Mouse (Mus musculus): ENCODE results near the gene Mapk10.

Gene Mapk10

DNA sequence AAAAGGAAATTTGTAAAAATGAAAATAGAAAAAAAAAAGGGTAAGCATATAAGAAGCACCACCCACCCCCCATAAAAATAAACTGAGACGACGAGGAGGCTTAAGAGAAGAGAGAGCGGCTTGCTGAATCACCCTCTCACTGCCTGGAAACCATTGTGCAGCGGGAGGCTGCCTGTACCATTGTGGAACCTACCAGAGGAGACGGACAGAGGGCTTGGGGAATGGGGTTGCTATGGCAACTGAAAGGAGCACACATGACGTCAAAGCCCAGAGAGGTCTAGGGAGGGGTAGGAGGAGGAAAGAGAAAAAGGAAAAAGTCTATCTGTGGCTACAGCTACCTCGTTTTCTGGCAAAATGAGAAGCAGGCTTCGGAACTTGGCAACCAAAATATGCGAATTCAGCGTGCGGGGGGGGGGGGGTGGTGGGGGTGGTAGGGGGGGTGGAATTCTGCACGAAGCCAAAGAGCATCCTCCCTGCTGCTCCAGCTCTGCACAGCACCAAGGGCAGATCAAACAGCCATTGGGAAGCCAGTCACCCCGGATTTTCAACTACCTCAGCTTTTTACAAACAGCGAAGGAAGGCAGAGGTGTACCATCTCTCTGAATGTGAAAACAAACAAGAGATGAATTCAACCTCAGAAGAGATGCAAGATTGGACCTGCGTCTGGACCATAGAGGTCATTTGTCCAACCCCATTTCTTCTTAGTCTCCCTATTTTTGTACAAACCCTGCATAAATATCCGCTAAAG is at the start of gene Mapk10:
TSS of gene Mapk10 (minus strand) at position 234 of the 748 bp plus-strand sequence.
- peak; percentile 42 for DNase-seq (ENCODE audit: low read depth, low spot score)

DNA sequence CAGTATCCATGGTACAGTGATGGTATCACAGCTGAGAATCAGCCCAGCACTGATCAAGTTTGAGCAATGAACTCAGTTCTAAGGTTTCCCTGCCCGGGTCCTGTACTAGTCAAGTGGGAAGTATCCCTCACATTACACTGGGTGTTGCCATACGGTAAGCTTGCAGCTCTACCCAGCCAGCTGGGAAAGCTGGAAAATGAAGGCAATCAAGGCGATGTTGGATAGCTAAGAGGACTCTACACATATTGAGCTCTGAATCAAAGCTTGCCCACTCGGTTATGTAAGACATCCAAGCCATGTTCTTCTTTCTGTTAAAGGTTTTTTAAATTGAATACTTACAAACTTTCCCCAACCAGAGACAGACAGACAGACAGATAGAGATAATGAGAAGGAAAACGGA is 45.0 kb upstream of the Mapk10 start:
- DNase-seq (ENCODE audit: low read depth, low spot score): no peak

DNA sequence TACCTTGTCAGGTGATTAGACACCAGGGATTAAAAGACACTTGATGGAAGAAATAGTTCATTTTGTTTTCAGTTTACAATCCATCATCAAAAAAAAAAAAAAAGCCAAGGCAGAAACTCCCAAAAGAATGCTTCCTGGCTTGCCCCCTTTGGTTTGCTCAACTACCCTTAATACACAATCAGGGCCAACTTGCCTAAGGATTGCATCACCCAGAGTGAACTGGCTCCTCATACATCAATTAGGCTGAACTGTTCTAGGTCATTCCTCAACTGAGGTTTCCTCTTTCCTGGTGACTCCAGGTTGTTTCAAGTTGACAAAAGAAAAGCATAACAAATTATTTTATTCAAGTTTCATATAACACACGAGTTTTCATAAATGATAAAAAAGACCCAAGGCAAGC is 31.3 kb upstream of the Mapk10 start:
- DNase-seq (ENCODE audit: low read depth, low spot score): peak; percentile 39

DNA sequence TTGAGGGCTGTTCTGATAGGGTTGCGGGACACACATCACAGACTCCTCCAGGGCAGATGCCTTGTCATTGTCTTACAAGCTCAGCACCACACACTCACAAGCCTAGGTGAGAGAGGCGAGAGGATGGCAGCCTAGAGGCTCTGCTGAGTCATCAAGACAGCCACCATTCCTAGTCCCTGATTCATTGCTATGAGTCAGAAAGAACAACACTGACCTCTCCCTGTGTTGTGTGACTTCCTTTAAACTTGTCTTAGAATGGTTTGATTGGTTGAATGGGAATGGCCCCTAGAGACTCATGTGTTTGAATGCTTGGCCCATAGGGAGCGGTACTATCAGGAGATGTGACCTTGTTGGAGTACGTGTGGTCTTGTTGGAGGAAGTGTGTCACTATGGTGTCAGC is 20.7 kb upstream of the Mapk10 start:
- DNase-seq (ENCODE audit: low read depth, low spot score): peak; percentile 93

DNA sequence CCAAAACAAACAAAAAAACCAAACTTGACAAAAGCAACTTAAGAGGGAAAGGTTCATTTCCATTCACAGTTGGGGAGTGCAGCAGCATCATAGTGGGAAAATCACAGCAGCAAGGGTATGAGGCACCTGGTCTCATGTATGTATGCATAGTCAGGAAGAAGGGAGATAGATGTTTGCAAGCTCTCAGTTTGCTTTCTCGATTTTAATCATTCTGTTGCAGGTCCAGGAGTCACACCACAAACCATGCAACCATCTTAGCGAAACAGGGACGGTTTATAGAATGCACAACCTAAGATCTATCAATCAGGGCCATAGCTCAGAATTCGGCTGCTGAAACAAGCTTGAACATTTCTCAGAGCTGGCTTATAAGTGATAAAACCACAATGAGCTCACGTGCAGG is 19.2 kb upstream of the Mapk10 start:
- DNase-seq (ENCODE audit: low read depth, low spot score): no peak

DNA sequence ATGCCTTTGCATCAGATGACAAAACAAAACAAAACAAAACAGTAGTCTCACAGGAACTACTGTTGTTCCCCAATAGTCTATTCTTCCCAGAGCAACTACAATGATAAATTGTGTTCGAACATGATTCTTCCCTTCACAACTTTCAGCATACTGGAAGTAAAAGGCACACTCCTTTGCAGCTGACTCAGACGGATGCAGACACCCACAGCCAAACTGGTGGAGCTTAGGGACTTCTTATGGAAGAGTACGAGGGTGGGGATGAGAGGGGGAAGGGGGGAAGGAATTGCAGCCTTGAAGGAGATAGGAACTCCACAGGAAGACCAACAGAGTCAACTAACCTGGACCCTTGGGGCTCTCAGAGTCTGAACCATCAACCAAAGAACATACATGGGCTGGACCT is 18.2 kb upstream of the Mapk10 start:
- DNase-seq (ENCODE audit: low read depth, low spot score): no peak

DNA sequence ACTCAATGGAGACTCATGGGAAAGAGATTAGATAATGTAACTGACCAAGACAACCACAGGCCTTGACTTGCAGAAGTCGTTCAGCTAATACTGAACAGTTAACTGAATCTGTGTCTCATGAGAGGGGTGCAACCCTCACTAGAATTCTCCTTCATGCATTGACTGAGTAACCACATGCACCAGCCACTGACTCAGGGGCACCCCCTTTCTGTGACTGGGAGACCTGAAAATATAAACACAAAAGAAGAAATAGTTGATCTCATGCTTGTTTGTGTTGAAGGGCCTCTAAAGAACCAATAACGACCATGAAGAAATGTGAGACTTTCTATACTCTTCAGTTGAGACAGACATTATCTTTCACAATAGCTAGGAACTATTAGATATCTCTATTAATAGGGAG is 10.9 kb upstream of the Mapk10 start:
- DNase-seq (ENCODE audit: low read depth, low spot score): no peak

DNA sequence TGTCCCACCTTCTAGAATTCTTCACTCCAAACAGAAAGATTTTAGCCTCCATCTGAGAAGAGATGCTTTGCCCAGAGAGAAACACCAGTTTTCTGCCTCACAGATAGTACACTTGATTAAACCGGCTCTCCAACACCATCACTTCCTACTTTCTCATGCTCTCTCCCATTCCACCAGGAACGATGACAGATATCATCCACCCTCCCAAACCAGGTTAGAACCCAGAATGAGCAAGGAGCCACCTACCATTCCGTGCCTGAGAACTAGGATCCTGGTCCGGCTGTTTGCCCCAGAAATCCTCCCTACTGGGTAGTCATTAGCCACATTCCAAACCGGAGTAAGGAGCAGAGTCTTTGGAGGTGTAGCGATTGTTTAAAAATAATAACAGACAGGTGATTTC is 490 bp downstream of the Mapk10 start:
- no peak for DNase-seq (ENCODE audit: low read depth, low spot score)

DNA sequence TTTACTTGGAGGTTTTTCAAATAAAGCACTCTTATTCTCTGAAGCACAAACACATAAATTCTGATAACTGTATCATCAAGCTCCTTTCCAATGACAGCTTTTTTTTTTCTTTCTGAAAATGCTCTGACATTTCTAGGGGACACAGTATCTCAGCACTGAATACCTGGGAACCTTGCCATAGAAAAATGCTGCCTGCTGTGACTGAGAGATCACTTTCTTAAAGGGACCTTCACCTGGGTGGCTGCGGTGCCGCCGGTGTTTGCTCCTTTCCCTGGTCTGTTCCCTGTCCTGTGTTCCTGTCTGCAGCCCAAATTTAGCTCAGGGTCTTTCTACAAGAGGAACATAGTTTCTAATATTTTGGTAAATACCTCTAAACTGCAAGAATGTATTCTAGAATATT is 1.1 kb downstream of the Mapk10 start:
- DNase-seq (ENCODE audit: low read depth, low spot score): no peak

DNA sequence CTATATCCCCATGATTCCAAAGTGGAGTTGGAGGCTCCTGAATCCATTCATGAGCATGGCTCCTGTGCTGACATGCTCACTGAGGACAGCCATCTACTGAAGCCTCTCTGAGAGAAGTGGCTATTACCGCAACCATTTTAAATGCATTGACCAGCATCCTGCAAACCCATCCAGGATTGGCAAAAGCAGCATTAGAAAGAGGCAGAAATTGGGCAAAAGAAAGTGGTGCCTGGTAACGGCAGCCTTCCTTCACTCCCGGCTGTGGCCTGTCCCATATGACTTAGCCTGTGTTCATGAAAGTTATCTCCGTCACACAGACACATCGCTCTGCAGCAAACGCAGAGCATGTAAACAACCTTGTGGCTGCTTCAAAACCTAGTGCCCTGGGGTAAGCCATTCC is 1.6 kb downstream of the Mapk10 start:
- DNase-seq (ENCODE audit: low read depth, low spot score): no peak

DNA sequence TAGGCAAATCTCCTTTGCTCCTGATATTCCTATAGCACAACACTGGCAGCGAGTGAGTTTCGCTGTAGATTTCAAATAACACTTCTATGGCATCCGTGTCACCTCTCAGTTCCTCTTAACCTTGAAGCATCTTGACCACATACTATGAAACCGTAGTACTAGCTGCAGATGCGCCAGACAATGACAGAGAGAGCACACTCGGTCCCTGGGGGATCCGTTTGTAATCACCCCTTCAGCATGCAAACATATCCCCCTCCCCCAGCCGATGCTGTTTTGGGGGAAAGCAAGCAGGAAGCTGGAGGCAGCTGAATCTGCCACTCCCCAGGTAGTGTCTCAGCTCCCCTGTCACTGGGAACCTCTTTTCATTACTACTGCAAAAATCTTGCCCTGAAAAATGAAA is 2.3 kb downstream of the Mapk10 start:
- no peak for DNase-seq (ENCODE audit: low read depth, low spot score)

DNA sequence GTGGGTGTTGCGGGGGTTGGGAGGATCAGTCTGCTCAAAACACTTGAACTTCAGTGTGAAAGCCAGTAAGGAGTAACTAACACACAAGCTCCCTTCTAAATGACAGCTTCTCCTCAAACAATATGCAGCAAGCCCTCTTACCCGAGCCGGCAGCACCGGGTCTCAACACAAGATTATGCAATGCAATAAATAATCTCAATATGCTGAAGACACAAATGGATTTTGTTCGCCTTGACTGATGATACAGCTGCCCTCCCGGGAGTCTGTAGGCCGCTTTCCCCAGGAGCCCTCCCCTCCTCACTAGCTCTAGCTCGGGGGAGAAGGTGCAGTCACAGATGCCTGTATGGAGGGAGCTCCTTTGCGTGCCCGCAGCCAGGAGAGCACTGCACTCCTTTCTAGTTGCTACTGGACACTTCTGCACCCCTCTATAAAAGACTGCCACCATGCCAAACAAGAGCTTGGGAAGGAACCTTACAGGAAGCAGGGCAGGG is 3.1 kb downstream of the Mapk10 start:
- DNase-seq (ENCODE audit: low read depth, low spot score): no peak

DNA sequence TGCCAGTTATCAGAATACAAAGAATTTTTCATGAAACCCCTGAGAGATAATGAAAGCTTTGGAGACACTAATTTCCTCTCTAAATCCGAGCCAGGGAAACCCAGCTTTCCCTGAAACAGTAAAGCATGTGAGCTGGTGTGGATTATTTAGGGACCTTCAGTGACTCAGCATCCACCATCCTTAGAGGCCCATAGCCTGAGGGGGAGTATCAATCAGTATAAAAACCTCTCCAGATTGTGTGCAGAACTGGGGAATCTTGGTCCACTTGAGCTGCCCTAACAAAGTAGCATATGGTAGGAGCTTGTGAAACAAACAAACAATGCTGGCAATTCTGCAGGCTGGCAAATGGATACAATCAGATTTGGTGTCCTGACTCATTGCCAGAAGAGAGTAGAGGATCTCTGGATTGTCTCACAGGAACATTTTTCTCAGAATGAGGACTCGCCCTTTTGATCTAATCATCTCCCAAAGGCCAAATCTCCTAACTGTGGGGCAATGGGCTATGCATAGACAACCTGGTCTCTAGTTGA is 13.3 kb downstream of the Mapk10 start:
- DNase-seq (ENCODE audit: low read depth, low spot score): peak; percentile 49

DNA sequence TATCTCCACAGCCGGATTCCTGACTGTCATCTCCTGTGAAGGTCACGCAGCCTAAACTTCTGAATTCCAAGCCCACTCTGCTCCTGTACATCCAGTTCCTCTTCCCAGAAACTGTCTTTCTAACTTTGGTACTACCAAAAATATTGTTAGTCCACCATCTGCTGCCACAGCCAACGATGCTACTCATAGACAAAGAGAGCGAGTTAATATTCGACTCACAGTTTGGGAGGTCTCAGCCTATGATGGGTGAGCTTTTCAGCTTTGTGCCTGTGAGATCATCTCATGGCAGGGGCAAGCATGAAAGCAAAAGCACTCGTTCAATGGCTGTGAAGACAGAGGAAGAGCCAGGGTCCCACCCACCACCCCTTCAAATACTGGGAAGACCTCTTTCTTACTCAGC is 16.6 kb downstream of the Mapk10 start:
- DNase-seq (ENCODE audit: low read depth, low spot score): no peak

DNA sequence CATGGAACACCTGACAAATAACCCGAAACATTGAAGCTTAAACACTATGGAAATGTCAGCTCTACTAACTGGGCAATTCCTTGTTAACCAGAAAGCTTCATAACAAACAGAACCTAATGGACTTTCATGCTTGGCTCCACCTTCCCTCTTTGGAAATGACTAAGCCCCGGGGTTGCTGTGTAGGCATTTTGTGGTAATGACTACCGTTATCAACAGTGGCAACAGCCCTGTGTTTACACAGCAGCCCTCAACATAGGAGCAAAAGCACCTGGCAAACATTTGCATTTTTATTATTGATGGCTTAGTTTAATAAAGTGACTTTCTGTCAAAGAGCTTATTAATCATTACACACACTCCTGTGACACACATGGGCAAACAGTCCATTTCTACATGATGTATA is 17.4 kb downstream of the Mapk10 start:
- peak; percentile 41 for DNase-seq (ENCODE audit: low read depth, low spot score)

DNA sequence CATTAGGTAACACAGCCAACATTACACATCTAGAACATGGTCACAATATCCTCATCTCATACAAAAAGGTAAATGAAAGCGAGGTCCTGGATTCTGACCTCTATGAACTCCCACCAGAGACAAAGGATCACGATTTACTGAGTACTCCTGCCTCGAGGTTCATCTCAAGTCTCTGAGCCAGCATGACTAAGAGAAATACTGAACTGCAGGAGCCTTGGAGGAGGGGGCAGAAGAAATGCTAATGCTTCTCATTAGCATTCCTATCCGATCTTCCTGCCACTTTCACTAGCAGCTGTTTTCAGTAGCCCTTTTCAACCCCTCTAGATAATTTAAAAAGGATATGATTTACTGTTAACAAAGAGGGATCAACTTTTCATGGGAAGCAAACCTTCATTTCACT is 19.6 kb downstream of the Mapk10 start:
- DNase-seq (ENCODE audit: low read depth, low spot score): no peak

DNA sequence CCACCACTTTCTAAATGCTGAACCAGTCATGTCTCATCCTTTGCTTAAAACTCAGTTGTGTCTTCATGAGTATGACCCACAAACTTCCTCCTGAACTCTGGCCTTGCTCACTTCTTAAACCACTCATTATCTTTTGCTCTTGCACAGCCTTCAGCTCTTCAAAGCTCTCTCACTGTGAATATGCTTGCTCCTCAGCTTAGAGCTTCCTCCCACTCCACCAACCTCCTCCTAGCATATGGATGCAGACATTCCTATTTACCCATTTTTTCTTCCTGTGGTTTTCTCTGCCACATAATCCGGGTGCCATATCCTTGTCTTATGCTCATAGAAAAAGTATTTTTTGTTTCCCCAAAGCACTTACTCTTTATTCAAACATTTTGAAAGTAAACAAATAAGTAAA is 26.9 kb downstream of the Mapk10 start:
- DNase-seq (ENCODE audit: low read depth, low spot score): no peak

DNA sequence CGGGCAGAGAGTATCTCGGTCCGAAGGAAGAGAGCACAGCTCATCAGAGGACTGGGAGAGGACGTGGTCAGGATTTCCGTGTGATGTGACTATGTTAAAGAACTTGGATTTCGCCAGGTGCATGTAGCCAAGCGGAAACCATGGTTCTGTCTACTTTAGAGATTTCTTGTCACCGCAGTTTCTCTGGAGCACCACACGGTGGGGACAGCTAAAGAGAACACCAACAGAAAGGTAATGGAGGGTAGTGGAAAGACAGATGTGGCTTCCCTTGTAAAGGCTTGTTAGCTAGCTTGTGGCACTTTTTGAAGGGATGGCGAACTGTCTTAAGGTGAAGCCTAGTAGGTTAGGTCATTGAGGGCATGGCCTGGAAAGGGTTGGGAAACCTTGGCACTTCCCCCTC is 29.5 kb downstream of the Mapk10 start:
- DNase-seq (ENCODE audit: low read depth, low spot score): no peak

DNA sequence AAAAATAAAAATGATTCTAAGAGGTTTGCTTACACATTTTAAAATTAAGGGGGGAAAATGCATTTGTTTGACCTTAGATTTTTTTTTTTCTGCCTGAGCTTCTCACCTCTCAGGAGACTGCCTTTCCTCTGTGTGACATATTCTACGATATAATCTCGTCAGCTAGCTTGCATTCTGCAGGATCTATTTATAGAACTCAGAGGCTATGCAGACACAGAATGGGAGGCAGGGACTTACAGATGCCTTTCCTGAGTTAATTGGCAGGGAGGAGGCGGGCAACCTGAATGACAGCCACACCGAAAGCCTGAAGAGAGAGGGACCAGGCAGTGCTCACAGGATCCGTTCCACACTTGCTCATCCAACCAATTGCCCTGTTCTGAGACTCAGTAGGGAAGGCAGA is 34.1 kb downstream of the Mapk10 start:
- DNase-seq (ENCODE audit: low read depth, low spot score): peak; percentile 19

DNA sequence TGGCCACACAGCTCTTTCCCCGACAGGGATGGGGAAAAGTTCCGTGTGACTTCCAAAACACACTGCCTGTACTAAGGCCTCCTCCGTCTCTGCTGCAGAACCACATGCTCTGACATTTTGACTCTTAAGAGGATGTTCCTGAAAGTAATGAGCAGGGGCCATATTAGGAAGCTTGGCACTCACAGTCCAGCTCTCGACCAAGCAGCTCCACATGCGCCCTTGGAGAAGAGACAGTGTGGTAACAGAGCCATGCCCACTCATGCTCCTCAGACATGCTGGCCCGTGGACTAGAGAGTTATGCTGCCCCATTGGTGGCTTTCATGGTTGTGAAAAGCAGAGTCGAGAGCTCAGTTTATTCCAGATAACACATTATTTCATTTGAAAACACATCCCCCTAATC is 35.1 kb downstream of the Mapk10 start:
- no peak for DNase-seq (ENCODE audit: low read depth, low spot score)

DNA sequence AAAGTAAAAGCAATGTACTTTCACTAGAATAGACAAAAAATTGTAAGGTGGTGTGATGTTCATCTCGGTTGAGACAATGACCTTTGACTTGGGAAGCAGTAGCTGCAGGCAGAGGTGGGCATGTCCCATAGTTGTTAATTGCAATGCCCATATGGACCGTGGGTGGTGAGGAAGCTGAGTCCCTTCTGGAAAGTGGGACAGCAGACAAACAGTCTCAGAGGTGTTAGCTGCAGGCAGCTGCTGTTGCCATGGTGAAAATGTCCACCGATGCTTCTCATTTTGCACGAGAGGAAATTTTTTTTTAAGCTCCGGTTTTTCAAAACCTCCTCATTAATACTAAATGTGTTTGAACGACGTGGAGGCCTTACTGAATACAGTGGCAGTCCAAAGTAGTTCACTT is 36.5 kb downstream of the Mapk10 start:
- DNase-seq (ENCODE audit: low read depth, low spot score): no peak

DNA sequence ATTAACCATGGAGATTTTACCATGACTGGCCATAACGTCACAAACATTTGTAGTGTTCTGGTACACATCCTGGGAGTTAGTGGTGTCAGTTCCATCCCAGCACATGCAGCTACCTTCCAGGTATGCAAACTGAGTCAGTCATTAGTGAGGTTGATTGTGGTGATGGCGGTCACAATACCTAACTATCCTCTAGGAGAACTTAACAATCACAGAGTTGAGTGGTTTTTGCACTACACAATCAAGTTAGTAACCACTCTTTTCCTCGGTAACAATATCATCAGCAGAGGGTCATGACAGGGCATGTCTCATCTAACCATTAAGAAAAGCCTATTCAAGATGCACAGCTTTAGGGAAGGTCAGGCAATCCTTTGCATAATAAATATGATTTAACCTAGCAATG is 39.9 kb downstream of the Mapk10 start:
- DNase-seq (ENCODE audit: low read depth, low spot score): no peak

DNA sequence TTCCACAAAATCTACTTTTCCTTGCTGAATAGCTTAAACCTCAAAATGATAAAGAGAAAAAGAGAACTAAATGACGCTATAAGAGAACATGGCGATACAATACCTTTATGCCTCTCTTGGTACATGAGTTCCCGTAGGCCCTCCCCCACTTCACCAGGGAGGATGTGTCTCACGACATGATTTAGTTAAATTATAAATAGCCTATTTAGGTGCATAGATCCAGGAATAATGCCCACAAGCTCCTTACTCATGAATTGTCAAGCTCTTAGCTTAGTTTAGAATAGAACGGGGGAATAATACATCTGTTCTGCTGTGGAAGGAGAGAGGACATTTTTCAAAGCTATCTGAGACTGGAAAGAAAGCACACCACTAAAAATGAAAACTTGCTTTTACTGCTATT is 43.8 kb downstream of the Mapk10 start:
- no peak for DNase-seq (ENCODE audit: low read depth, low spot score)

DNA sequence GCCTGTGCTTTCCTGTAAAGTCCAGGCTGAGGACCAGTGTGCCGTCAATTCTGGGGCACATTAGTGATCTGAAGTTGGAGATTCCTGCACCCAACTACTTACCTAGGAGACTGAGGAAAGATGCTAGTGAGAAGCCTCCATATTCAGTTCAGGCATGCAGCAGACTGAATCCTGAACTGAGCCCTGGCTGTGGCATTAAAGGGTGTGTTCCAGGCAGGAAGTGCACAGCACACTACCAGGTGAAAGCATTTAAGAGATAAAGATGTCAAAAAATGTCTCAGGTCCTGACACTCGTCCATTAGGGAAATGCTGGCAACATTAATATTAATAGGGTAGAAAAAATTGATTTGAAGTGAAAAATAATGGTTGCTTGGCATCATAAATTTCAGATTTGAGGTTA is 44.4 kb downstream of the Mapk10 start:
- DNase-seq (ENCODE audit: low read depth, low spot score): no peak
